ENCODE assay signal across 12 mouse cellular contexts in genomic region chr10:127515983-127516459, GRCm38 (mm10). TPM values are rescaled to one million over a fixed set of nuclear protein-coding genes. Genes with fewer than 3 reads are reported as not detected.
DNase-seq lines count a peak whose midpoint lies in the region; ATAC-seq and TF ChIP-seq lines count a peak whose summit lies in the region.
"Had no signal": no experiment of that assay in that cellular context is flagged by ENCODE, and none has a peak within 500 bp of the region (broad histone marks: within the 10 kb centered on the region; RNA-seq: fewer than 3 reads in every experiment).

No protein-coding gene starts in this region.

- peaks cover 8% of the 10 kb centered on the region; the same call in 1 of the 2 replicates for H3K36me3 ChIP-seq in heart, embryonic 11.5 days (ENCODE audit: control insufficient read depth, insufficient read depth, low read length)
- H3K36me3 ChIP-seq in lung, postnatal 0 days (ENCODE audit: insufficient read depth, low read length): no peaks in the 10 kb centered on the region
- peaks cover 17% of the 10 kb centered on the region for H3K36me3 ChIP-seq in limb, embryonic 11.5 days (ENCODE audit: control insufficient read depth, insufficient read depth, low read length)
- H3K36me3 ChIP-seq in stomach, embryonic 14.5 days (ENCODE audit: control insufficient read depth, insufficient read depth, low read length): peaks cover 15% of the 10 kb centered on the region; the same call in 1 of the 2 replicates

- peak overlapping the region; percentile 59 for H3K9ac ChIP-seq in heart, embryonic 11.5 days (ENCODE audit: low read depth, low read length)
- H3K9ac ChIP-seq in lung, postnatal 0 days (replicated peaks; ENCODE audit: low read depth): no peak overlapping the region
- no peak overlapping the region for H3K9ac ChIP-seq in limb, embryonic 11.5 days (ENCODE audit: low read length)
- H3K9ac ChIP-seq in stomach, embryonic 14.5 days (replicated peaks; ENCODE audit: low read depth, low read length): no peak overlapping the region

- H3K4me2 ChIP-seq in heart, embryonic 11.5 days: peak overlapping the region; percentile 61
- H3K4me2 ChIP-seq in lung, postnatal 0 days (replicated peaks; ENCODE audit: low read depth, low read length): peak overlapping the region; percentile 41
- H3K4me2 ChIP-seq in limb, embryonic 11.5 days (ENCODE audit: low read depth, severe bottlenecking): peak overlapping the region; percentile 39; the same call in 1 of the 2 replicates
- peak overlapping the region; percentile 31 for H3K4me2 ChIP-seq in stomach, embryonic 14.5 days (replicated peaks; ENCODE audit: low read depth, low read length)

- no peak for TF ChIP-seq EP300 in lung, postnatal 0 days (IDR thresholded peaks at IDR 0.05)

- peak overlapping the region; percentile 18; the same call in 1 of the 2 replicates for H3K4me3 ChIP-seq in heart, embryonic 11.5 days (ENCODE audit: low read depth, low read length)
- no peak overlapping the region for H3K4me3 ChIP-seq in lung, postnatal 0 days (ENCODE audit: low read depth, low read length)
- no peak overlapping the region for H3K4me3 ChIP-seq in limb, embryonic 11.5 days (ENCODE audit: low read depth, low read length)
- peak overlapping the region; percentile 3; the same call in 1 of the 2 replicates for H3K4me3 ChIP-seq in stomach, embryonic 14.5 days (ENCODE audit: low read depth, low read length)

- peaks cover 49% of the 10 kb centered on the region for H3K27me3 ChIP-seq in heart, embryonic 11.5 days (ENCODE audit: control insufficient read depth, insufficient read depth, low read length)
- peaks cover 16% of the 10 kb centered on the region; the same call in 1 of the 2 replicates for H3K27me3 ChIP-seq in lung, postnatal 0 days (replicated peaks; ENCODE audit: insufficient read depth, low read length)
- H3K27me3 ChIP-seq in limb, embryonic 11.5 days (ENCODE audit: control insufficient read depth, insufficient read depth, low read length): peaks cover 31% of the 10 kb centered on the region
- peaks cover 14% of the 10 kb centered on the region for H3K27me3 ChIP-seq in stomach, embryonic 14.5 days (ENCODE audit: control insufficient read depth, insufficient read depth, low read length)

- H3K4me1 ChIP-seq in heart, embryonic 11.5 days (ENCODE audit: control insufficient read depth, insufficient read depth, low read length): peaks cover 49% of the 10 kb centered on the region
- H3K4me1 ChIP-seq in lung, postnatal 0 days (ENCODE audit: insufficient read depth, low read depth, low read length): peaks cover 30% of the 10 kb centered on the region
- peaks cover 62% of the 10 kb centered on the region for H3K4me1 ChIP-seq in limb, embryonic 11.5 days (ENCODE audit: control insufficient read depth, insufficient read depth, low read length)
- H3K4me1 ChIP-seq in stomach, embryonic 14.5 days (ENCODE audit: control insufficient read depth, insufficient read depth, low read length): peaks cover 24% of the 10 kb centered on the region; the same call in 1 of the 2 replicates

- TF ChIP-seq CTCF in lung, postnatal 0 days (IDR thresholded peaks at IDR 0.05): no peak

- no peak overlapping the region for H3K27ac ChIP-seq in heart, embryonic 11.5 days (ENCODE audit: low read depth, low read length)
- H3K27ac ChIP-seq in lung, postnatal 0 days (ENCODE audit: low read length): peak overlapping the region; percentile 70
- no peak overlapping the region for H3K27ac ChIP-seq in limb, embryonic 11.5 days (replicated peaks; ENCODE audit: low read depth, low read length)
- H3K27ac ChIP-seq in stomach, embryonic 14.5 days (ENCODE audit: low read length): peak overlapping the region; percentile 62; the same call in 1 of the 2 replicates

- no peak for ATAC-seq in heart, embryonic 11.5 days (replicated peaks; ENCODE audit: insufficient number of reproducible peaks, low FRiP score, low TSS enrichment)
- no peak for ATAC-seq in lung, postnatal 0 days
- ATAC-seq in limb, embryonic 11.5 days (ENCODE audit: insufficient number of reproducible peaks, low FRiP score, low TSS enrichment, low read depth): no peak
- ATAC-seq in stomach, embryonic 14.5 days (ENCODE audit: insufficient number of reproducible peaks, insufficient read depth, low FRiP score, low read depth): no peak
- ATAC-seq: CD4-positive, CD25-positive, alpha-beta regulatory T cell, adult 4 months had no signal

- 20% methylated on average over 8 of the region's 8 CpGs for WGBS in heart, embryonic 11.5 days (ENCODE audit: insufficient replicate concordance)
- WGBS in lung, postnatal 0 days: 45% methylated on average over 8 of the region's 8 CpGs
- WGBS in limb, embryonic 11.5 days: 14% methylated on average over 8 of the region's 8 CpGs
- WGBS in stomach, embryonic 14.5 days: 25% methylated on average over 8 of the region's 8 CpGs

- H3K9me3 ChIP-seq in heart, embryonic 11.5 days (replicated peaks; ENCODE audit: control insufficient read depth, low read length): no peaks in the 10 kb centered on the region
- H3K9me3 ChIP-seq in lung, postnatal 0 days (ENCODE audit: low read length): no peaks in the 10 kb centered on the region
- H3K9me3 ChIP-seq in limb, embryonic 11.5 days (ENCODE audit: control insufficient read depth, low read length): no peaks in the 10 kb centered on the region
- no peaks in the 10 kb centered on the region for H3K9me3 ChIP-seq in stomach, embryonic 14.5 days (ENCODE audit: control insufficient read depth, low read depth, low read length)

- DNase-seq in heart, postnatal 14 days: no peak
- DNase-seq in lung, postnatal 0 days (ENCODE audit: low spot score): no peak
- DNase-seq in lung, postnatal 25 days (ENCODE audit: low spot score): no peak
- no peak for DNase-seq in limb, embryonic 11.5 days (ENCODE audit: low spot score)
- DNase-seq in cerebellum, postnatal 10 days: no peak
- no peak for DNase-seq in urinary bladder, postnatal 4 days (ENCODE audit: low spot score in 2 of 2)
- DNase-seq: cerebellum, postnatal 14 days; layer of hippocampus, adult 9-11 months had no signal

- intact Hi-C loops in heart, postnatal 14 days (cut with DNase I): no loop called here

RNA-seq across cellular contexts. Expression of gene Ndufa4l2, which starts 1.3 kb away (rescaled TPM):
- 10.1 and 13.9 TPM in 2 replicates for polyA plus RNA-seq in heart, embryonic 11.5 days (2014; fragmentation: Nextera tagmentation; extraction: Ambion mirVana)
- total RNA-seq in heart, postnatal 14 days (2021): 10 to 100 TPM; 38.3 TPM
- polyA plus RNA-seq in lung, postnatal 0 days (2015; fragmentation: Nextera tagmentation; extraction: Ambion mirVana): 132 and 149 TPM in 2 replicates
- 0.48 and 0.96 TPM in 2 replicates for polyA plus RNA-seq in limb, embryonic 11.5 days (2014; fragmentation: Nextera tagmentation; extraction: Ambion mirVana)
- polyA plus RNA-seq in stomach, embryonic 14.5 days (2014; fragmentation: Nextera tagmentation; extraction: Ambion mirVana): 81.3 and 84.3 TPM in 2 replicates
- total RNA-seq: monocyte, adult 5-6 weeks had no signal
- polyA plus RNA-seq: CD4-positive, CD25-positive, alpha-beta regulatory T cell, adult 4 months had no signal

RNA-seq across cellular contexts. Expression of gene Shmt2, which starts 6.2 kb away (rescaled TPM):
- polyA plus RNA-seq in heart, embryonic 11.5 days (2014; fragmentation: Nextera tagmentation; extraction: Ambion mirVana): 71.3 and 82.7 TPM in 2 replicates
- 10 to 100 TPM; 38.3 to 39.2 TPM for total RNA-seq in heart, postnatal 14 days (2021)
- polyA plus RNA-seq in lung, postnatal 0 days (2015; fragmentation: Nextera tagmentation; extraction: Ambion mirVana): 27.1 and 31.0 TPM in 2 replicates
- polyA plus RNA-seq in limb, embryonic 11.5 days (2014; fragmentation: Nextera tagmentation; extraction: Ambion mirVana): 102 and 104 TPM in 2 replicates
- polyA plus RNA-seq in stomach, embryonic 14.5 days (2014; fragmentation: Nextera tagmentation; extraction: Ambion mirVana): 107 and 121 TPM in 2 replicates

RNA-seq across cellular contexts. Expression of gene Stac3, which starts 14.5 kb away (rescaled TPM):
- 0.24 and 0.30 TPM in 2 replicates for polyA plus RNA-seq in heart, embryonic 11.5 days (2014; fragmentation: Nextera tagmentation; extraction: Ambion mirVana)
- total RNA-seq in heart, postnatal 14 days (2021): 1 to 10 TPM in 1 of 2 experiments, under 1 TPM in 1; 0.88 to 2.1 TPM
- polyA plus RNA-seq in lung, postnatal 0 days (2015; fragmentation: Nextera tagmentation; extraction: Ambion mirVana): 0.23 and 0.53 TPM in 2 replicates
- 0.21 and 0.34 TPM in 2 replicates for polyA plus RNA-seq in limb, embryonic 11.5 days (2014; fragmentation: Nextera tagmentation; extraction: Ambion mirVana)
- 0.32 and 0.48 TPM in 2 replicates for polyA plus RNA-seq in stomach, embryonic 14.5 days (2014; fragmentation: Nextera tagmentation; extraction: Ambion mirVana)

RNA-seq across cellular contexts. Expression of gene Nxph4, which starts 18.3 kb away (rescaled TPM):
- 0.21 and 0.33 TPM in 2 replicates for polyA plus RNA-seq in heart, embryonic 11.5 days (2014; fragmentation: Nextera tagmentation; extraction: Ambion mirVana)
- 1 to 10 TPM; 1.1 TPM for total RNA-seq in heart, postnatal 14 days (2021)
- polyA plus RNA-seq in lung, postnatal 0 days (2015; fragmentation: Nextera tagmentation; extraction: Ambion mirVana): 0.44 and 0.60 TPM in 2 replicates
- 0.95 and 1.2 TPM in 2 replicates for polyA plus RNA-seq in limb, embryonic 11.5 days (2014; fragmentation: Nextera tagmentation; extraction: Ambion mirVana)
- 3.8 and 4.8 TPM in 2 replicates for polyA plus RNA-seq in stomach, embryonic 14.5 days (2014; fragmentation: Nextera tagmentation; extraction: Ambion mirVana)
- total RNA-seq: monocyte, adult 5-6 weeks had no signal
- polyA plus RNA-seq: CD4-positive, CD25-positive, alpha-beta regulatory T cell, adult 4 months had no signal

Comparison
In these comparisons a context has a peak if more than half of its experiments do, and no peak if none do; other contexts are left out.
1. H3K27ac ChIP-seq: peak in lung, postnatal 0 days (single experiment) and stomach, embryonic 14.5 days (single experiment); none in heart, embryonic 11.5 days (single experiment) and limb, embryonic 11.5 days (single experiment).
2. H3K4me3 ChIP-seq: peak in heart, embryonic 11.5 days (single experiment) and stomach, embryonic 14.5 days (single experiment); none in lung, postnatal 0 days (single experiment) and limb, embryonic 11.5 days (single experiment).
3. Peak in every context shown above with its lines, with median percentiles within 50 percentile points of each other: H3K4me2 ChIP-seq.